Mouse (Mus musculus) erythroblast, adult 5-6 weeks (primary cell): Measurements from ENCODE around the gene Gpx5. TPM values are rescaled to one million over a fixed set of nuclear protein-coding genes. Genes with fewer than 3 reads are reported as not detected.
"Not testable (repeated sequence)": the region's sequence is repeated elsewhere in the genome, so short reads cannot be mapped to it uniquely, and the experiment has no call there.

Experiments used
- ATAC-seq: replicated peaks from 2 replicates; pipeline ENCODE4 v1.8.0; 2016; ENCODE audit warnings: moderate number of reproducible peaks, mild to moderate bottlenecking, moderate TSS enrichment, inconsistent platforms; ENCODE audit not compliant: poor library complexity, low FRiP score, severe bottlenecking
- total RNA-seq, 2 experiments: library from RNA; stranded (forward) in 1 of 2; stranded (reverse) in 1 of 2; fragments of 150-400 nt in 1 of 2; fragments of 200-764, 138-1000 nt in 1 of 2; gene quantifications; 2 replicates each; pipeline versions ENCODE4 v1.2.3 to v1.2.4; 2015 to 2017; ENCODE audit warnings: low replicate concordance in 2 of 2

The Gpx5 gene
- total RNA-seq, 2 experiments from 2014 or later, result not detected

- no peak for ATAC-seq
Observed at GRCm38 (mm10) chr13:21268262-21268661, 24.3 kb downstream of the Gpx5 start.

GRCm38 (mm10) chr13:21267541-21267940 lies 25.0 kb downstream of the Gpx5 start:
- ATAC-seq, result no peak

- no peak for ATAC-seq
Observed at GRCm38 (mm10) chr13:21265736-21266135, 26.8 kb downstream of the Gpx5 start.

GRCm38 (mm10) chr13:21264366-21264765 lies 28.2 kb downstream of the Gpx5 start:
- ATAC-seq, result no peak

GRCm38 (mm10) chr13:21263910-21264309 lies 28.6 kb downstream of the Gpx5 start:
- ATAC-seq, result no peak

- no peak for ATAC-seq
Observed at GRCm38 (mm10) chr13:21262787-21263461, 29.6 kb downstream of the Gpx5 start.

- ATAC-seq, result no peak
Observed at GRCm38 (mm10) chr13:21260289-21260688, 32.2 kb downstream of the Gpx5 start.

GRCm38 (mm10) chr13:21259677-21260113 lies 32.8 kb downstream of the Gpx5 start:
- ATAC-seq, result no peak

GRCm38 (mm10) chr13:21259171-21259631 lies 33.3 kb downstream of the Gpx5 start:
- no peak for ATAC-seq

- no peak for ATAC-seq
Observed at GRCm38 (mm10) chr13:21258524-21258923, 34.0 kb downstream of the Gpx5 start.

- no peak for ATAC-seq
Observed at GRCm38 (mm10) chr13:21253986-21254385, 38.5 kb downstream of the Gpx5 start.

- ATAC-seq, result no peak
Observed at GRCm38 (mm10) chr13:21253569-21253968, 39.0 kb downstream of the Gpx5 start.

- ATAC-seq, result no peak
Observed at GRCm38 (mm10) chr13:21253040-21253439, 39.5 kb downstream of the Gpx5 start.

- ATAC-seq, result no peak
Observed at GRCm38 (mm10) chr13:21250074-21250681, 42.4 kb downstream of the Gpx5 start.

GRCm38 (mm10) chr13:21249022-21249421 lies 43.5 kb downstream of the Gpx5 start:
- no peak for ATAC-seq

- ATAC-seq, result no peak
Observed at GRCm38 (mm10) chr13:21246276-21246675, 46.3 kb downstream of the Gpx5 start.

- not testable (repeated sequence) for ATAC-seq
Observed at GRCm38 (mm10) chr13:21244967-21245366, 47.6 kb downstream of the Gpx5 start.

GRCm38 (mm10) chr13:21244089-21244488 lies 48.4 kb downstream of the Gpx5 start:
- no peak for ATAC-seq

- no peak for ATAC-seq
Observed at GRCm38 (mm10) chr13:21243196-21243595, 49.3 kb downstream of the Gpx5 start.

- no peak for ATAC-seq
Observed at GRCm38 (mm10) chr13:21242408-21243125, 50.0 kb downstream of the Gpx5 start.

GRCm38 (mm10) chr13:21240788-21241187 lies 51.7 kb downstream of the Gpx5 start:
- no peak for ATAC-seq
